Mouse (Mus musculus) retina, postnatal 7 days (tissue): ENCODE results near the gene Tbxa2r.

Source experiments
- DNase-seq: peaks from one replicate; pipeline ENCODE4 v3.0.0-alpha.2; 2012; ENCODE audit warnings: low read depth, low spot score

Tbxa2r gene

GRCm38 (mm10) chr10:81299585-81300351 is 28.8 kb upstream of the Tbxa2r start:
- DNase-seq = no peak

DNA sequence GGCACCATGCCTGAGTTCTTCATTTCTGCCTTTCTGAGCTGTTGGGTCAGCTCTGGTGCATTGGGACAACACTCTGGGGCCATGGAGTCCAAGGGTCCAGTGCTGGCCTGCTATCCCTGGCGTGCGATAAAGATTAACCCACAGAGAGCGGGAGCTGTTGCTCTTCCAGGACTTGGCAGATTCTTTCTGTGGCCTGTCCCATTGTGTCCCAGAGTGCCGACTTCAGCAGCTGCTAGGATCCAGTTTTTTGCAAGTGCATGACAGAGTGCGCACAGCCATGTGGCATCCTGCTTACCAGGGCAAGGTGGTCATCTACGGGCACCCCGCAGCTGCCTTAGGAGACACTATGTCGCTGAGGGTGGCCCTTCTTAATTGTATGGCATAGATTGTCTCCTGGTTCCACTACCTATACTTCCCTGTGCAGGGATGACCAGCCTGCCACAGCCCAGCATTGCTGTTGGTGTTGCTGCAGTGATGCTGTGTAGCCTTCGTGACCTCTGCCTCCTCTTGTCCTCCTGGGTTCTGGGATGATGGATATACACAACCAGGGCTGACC is 28.1 kb upstream of the Tbxa2r start:
- no peak for DNase-seq

GRCm38 (mm10) chr10:81301321-81301720 is 27.2 kb upstream of the Tbxa2r start:
- DNase-seq = no peak

DNA sequence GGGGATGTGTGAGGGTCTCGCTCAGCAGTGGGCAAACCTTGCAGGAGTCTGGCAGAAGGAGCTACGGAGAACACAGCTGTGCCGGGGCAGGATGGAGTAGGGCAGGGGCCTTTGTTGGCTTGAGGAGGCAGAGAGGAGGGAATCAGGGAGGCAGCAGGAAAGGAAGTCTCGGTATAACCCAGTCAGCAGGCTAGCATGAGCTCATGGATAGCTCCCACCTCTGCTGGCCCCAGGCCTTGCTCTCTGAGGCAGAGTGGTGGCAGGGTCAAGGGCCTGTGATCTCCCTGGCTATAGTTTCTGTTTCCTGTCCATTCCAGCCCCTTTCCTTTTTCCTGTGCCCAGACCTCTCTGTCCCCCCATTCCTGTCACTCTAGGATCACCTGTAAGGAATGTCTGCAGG is 26.2 kb upstream of the Tbxa2r start:
- no peak for DNase-seq

DNA sequence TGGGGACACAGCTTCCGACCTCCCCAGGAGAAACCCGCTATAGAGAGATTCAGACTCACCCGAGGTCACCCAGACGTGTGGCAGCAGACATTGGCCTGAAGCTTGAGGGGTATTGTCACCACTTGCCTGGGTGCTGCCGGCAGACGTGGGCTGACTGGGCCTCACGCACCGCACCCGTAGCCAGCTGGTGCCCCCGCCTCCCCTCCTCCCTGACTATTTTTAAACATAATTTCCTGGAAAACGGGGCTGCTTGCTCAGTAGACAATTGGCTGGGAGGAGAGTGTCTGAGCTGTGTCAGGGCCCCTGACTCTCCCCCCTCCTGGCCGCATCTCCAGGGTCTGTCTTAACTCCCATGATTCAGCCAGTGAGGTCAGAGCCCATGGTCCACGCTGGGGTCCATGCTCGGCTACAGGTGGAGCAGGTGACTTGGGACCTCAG is 25.7 kb upstream of the Tbxa2r start:
- no peak for DNase-seq

GRCm38 (mm10) chr10:81303258-81303657 is 25.3 kb upstream of the Tbxa2r start:
- DNase-seq = no peak

- DNase-seq = no peak
Observed at GRCm38 (mm10) chr10:81303761-81304160, 24.8 kb upstream of the Tbxa2r start.

GRCm38 (mm10) chr10:81304597-81305238 is 23.8 kb upstream of the Tbxa2r start:
- DNase-seq = peak; percentile 50

GRCm38 (mm10) chr10:81305663-81306062 is 22.9 kb upstream of the Tbxa2r start:
- no peak for DNase-seq

DNA sequence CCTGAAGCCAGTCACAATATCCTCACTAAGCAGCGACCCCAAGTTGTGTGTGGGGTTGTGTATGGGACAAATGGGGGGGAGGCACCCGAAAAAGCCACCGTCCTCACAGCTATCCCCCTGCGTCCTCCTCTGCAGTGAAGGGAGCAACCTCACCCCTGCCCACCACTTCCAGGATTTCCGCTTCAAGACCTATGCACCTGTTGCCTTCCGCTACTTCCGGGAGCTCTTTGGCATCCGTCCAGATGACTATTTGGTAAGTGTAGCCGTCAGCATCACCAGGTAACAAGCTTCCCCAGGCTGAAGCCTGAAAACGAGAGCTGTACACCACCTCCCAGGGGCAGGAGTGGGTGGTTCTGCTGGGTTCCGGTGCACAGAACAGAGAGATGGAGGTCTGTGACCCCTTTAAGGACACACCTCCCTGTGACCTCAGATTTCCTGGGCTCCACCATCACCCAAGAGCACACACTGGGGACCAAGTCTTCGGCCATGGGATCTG is 22.3 kb upstream of the Tbxa2r start:
- DNase-seq = no peak

- DNase-seq = no peak
Observed at GRCm38 (mm10) chr10:81306837-81307682, 21.5 kb upstream of the Tbxa2r start.

DNA sequence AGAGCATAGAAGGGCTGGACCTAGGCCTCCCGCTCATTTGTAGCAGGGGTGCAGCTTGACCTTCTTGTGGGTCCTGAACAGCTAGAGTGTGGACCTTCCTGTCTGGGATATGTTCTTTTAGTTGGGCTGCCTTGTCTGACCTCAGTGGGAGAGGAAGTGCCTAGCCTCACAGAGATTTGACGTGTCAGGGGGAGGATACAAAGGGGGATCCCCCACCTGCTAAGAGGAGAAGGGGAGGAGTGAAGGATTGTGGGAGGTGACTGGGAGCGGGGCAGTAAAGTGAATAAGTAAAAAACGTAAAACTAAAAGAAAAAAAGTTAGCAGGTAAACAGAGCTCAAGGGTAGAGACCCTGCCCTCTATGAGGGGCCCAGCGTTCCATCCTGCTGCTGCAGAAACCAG is 19.0 kb upstream of the Tbxa2r start:
- no peak for DNase-seq

DNA sequence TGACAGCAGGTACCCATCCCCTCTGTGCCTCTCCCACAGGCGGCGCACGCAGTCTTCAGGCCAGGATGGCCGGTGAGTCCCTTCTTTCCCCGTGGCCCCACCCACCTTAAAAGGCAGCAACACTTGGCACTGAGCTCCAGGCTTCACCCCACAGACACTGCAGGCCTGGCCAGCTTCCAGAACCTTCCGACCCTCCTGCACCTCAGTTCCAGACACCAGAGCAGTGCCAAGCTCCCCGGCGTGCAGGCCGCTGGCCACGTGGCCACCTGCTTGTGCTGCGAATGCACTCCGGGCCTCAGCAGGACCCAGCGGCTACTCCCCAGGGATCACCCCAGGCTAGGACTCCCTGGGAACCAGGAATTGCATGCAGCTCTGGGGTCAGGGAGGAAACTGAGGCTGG is 14.9 kb upstream of the Tbxa2r start:
- no peak for DNase-seq

DNA sequence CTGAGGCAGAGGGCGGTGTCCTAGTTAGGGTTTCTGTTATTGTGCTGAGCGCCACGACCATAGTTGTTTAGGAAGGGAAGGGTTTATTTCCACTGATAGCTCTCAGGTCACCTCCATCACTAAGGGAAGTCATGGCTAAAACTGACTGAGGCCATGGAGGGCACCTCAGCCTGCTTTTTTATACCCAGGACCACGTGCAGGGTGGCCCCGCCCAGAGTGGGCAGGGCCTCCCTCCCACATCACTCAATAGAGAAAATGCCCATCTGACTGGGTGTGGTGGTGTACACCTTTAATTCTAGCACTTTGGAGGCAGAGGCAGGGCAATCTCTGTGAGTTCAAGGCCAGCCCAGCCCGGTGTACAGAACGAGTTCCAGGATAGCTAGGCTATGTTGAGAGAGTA is 14.3 kb upstream of the Tbxa2r start:
- DNase-seq = no peak

DNA sequence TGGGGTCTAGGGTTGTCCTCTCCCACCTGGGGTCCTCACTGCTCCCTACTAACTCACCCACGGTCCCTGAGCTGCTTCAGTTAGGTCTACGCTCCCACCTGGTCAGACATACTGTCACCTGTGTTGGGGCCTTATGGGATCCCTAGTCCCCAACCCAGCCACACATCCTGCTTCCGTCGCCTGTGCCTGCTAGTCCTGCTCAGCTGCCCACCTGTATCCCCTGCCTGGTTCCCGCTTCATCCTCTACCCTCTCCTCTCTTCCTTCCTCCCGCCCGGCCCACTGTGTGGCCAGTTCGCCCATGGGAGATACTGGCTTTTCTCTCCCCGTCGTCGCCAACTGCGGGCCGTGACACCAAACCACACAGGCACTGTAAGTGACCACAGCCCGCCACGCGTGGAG is 12.9 kb upstream of the Tbxa2r start:
- DNase-seq = no peak

DNA sequence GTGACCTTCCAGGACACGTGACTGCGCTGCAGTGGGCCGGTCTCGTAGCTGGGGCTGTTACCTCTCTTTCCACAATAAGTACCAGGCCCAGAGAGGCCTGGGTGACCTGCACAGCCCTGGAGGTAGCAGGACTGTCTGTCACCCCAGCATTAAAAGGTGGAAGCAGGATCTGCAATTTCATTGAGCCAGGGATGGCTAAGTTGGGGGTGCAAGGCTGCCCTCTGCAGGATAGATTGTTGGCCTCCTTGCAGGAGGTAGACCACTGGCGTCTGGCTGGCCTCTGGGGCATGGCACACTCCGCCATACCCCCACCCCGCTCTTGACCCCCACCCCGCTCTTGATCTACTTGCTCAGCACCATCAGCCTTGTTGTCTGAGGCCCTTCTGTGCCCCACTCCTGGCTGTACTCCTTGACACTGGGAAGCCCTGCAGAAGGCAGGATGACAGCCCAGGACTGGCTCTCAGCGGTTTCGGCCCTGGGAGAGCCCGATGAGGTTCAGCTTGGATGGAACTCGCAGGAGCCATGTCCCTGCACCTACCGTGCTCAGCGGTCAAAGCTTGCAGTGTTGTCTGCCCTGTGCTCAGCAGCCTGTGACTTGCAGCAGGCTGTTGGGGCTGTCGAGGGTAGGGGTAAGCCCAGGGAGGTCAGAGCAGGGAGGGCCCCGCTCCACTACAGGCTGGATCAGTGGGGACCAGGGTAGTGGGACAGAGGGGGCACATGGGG is 12.0 kb upstream of the Tbxa2r start:
- DNase-seq = no peak

- no peak for DNase-seq
Observed at GRCm38 (mm10) chr10:81317273-81317672, 11.3 kb upstream of the Tbxa2r start.

DNA sequence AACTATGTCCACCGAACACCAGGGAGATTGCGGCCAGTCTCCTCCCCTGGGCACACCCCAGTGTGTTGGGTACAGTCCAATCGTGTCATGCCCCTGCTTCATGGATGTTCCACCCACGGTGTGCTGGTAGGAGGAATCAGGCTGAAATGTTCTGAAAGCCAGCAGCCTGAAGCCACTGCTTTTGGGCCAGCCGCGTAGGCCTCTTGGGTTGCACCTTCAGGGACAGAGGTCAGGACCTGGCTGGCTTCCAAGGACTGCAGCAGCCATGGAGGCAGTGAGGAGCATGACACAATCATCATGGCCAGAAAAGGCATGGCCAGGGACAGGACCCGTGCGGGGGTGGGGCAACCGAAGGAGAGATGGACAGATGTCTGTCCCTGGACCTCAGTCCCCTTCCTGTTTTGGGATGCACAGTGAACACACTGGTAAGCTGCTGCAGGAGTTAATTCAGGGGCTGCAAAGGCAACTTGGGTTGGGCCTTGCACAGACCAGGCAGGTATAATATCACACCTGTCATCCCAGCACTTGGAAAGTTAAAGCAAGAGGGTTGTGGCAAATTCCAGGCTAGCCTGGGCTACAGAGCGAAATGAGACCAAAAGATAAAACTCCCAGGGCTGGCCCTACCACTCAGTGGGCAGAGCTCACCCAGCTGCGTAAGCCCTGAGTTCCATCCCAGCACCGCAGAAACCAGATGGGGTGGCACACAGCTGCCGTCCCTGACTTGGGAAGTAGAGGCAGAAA is 9.8 kb upstream of the Tbxa2r start:
- no peak for DNase-seq

DNA sequence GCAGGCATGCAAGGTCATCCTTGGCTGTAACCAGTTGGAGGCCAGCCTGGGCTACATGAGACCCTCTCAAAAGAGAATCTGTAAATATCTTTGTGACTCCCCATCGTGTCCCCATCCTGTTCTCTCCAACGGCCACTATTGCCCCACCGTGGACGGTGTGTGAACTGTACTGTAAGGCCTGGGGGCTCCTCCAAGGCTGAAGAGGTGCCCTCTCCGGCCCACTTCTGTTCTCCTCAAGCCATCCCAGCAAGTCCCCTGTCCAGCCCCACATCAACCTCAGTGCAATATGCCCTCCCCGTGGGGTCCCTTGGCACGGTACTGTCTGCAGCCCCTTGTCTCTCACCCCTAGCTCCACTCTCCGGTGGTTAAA is 9.2 kb upstream of the Tbxa2r start:
- DNase-seq = no peak

- DNase-seq = no peak
Observed at GRCm38 (mm10) chr10:81319741-81320549, 8.6 kb upstream of the Tbxa2r start.
